Mouse (Mus musculus): ENCODE results near the gene Lrmda.

DNA sequence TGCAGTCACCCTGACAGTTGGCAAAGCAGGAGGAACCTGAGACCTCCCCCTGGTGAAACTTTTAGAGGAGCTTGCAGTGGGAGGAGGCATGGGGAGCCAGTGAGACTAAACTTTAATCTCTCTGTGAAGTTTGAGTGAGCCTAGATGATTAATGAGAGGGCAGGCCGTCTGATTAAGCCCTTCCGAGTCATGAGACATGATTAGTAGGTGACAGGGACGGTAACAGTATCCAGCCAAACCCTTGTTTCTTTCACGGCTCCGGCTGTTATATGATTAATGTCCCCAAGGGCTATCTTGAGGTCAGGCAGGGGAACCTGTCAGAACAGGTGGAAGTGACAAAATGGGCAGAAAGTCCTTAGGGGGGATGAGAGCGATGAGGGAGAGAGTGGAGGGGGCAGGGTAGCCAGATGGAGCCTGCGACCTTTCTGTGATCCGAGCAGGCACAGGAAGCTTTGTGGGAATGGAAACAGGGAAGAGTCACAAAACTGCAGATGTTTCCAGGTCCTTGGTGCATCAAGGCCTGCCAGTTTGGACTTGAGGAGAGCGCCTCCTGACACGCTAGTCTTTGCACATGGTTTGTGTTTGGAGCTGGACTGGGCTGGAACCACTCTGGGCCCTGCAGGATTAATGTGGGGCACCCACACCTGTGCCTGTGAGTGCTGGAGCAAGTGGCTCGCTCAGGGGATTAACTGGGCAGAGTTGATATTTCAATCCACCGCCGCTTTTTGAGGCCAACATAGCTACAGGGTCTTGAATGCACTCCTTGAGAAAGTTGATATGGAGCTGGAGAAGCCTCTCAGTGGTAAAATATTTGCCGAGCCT lies 631.8 kb downstream of the Lrmda start:
- TF ChIP-seq CTCF (IDR thresholded peaks at IDR 0.05; ENCODE audit: extremely low read depth, insufficient read depth, low read length) (no peak), POLR2A (IDR thresholded peaks at IDR 0.05; ENCODE audit: extremely low read depth, insufficient read depth, low read length) (no peak)
